Mouse (Mus musculus): ENCODE data around the gene Olfr531. TPM values are rescaled to one million over a fixed set of nuclear protein-coding genes. Genes with fewer than 3 reads are reported as not detected.

Olfr531 gene
- polyA plus RNA-seq (2012; rRNA removed), result not detected in 2 replicates

GRCm38 (mm10) chr7:140402818-140403217 lies at the start of gene Olfr531:
Gene Olfr531 (minus strand): TSS chr7:140402918.

GRCm38 (mm10) chr7:140421539-140421938 lies 18.8 kb upstream of the Olfr531 start, which contains the start of gene Olfr532:
Gene Olfr532 (minus strand): TSS chr7:140421639.

GRCm38 (mm10) chr7:140376231-140376630 lies 26.5 kb downstream of the Olfr531 start, which contains the start of gene Olfr530:
Gene Olfr530 (minus strand): TSS chr7:140376331.

DNA sequence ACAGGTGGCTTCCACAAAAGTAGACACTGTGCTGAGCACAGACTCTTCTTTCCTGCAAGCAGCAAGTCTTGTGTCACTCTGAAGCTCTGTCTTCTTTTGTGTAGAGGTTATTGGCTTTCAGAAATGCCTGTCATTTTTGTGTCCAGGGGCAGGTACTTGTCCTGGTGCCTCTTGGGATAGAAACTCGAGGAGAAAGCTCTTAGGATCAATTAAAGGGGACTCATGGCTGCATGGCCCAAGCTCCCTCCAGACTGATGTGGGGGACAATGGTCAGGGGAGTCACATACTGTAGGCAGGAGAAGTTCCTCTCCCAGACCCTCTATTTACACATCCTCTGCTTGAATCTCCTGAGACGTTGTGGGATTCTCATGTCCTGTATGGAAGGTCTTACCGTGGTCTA lies 41.1 kb downstream of the Olfr531 start, which contains the start of gene Olfr60:
Gene Olfr60, minus strand, starts transcription at position 101 of the 400 bp plus-strand sequence.

Other genes starting within 250 kb of the Olfr531 start
- gene Sprn, start 248.0 kb downstream of the Olfr531 start, polyA plus RNA-seq (2012; rRNA removed), result 0.20 and 1.9 TPM in 2 replicates
- not detected in 2 replicates for gene Olfr522, start 238.2 kb downstream of the Olfr531 start, polyA plus RNA-seq (2012; rRNA removed)
- gene Olfr523, start 229.7 kb downstream of the Olfr531 start, polyA plus RNA-seq (2012; rRNA removed), result not detected in 2 replicates
- not detected in 2 replicates for gene Olfr524, start 197.0 kb downstream of the Olfr531 start, polyA plus RNA-seq (2012; rRNA removed)
- gene Cd163l1, start 184.7 kb downstream of the Olfr531 start, polyA plus RNA-seq (2012; rRNA removed), result 0.13 and 0.28 TPM in 2 replicates
- not detected in 2 replicates for gene 5830411N06Rik, start 155.6 kb downstream of the Olfr531 start, polyA plus RNA-seq (2012; rRNA removed)
- gene Olfr525, start 82.1 kb downstream of the Olfr531 start, polyA plus RNA-seq (2012; rRNA removed), result not detected in 2 replicates
- gene Olfr527, start 68.9 kb downstream of the Olfr531 start, polyA plus RNA-seq (2012; rRNA removed), result not detected in 2 replicates
- not detected in 2 replicates for gene Olfr60, start 41.2 kb downstream of the Olfr531 start, polyA plus RNA-seq (2012; rRNA removed)
- not detected in 2 replicates for gene Olfr530, start 26.6 kb downstream of the Olfr531 start, polyA plus RNA-seq (2012; rRNA removed)
- gene Olfr532, start 18.7 kb upstream of the Olfr531 start, polyA plus RNA-seq (2012; rRNA removed), result not detected in 2 replicates
- gene Olfr533, start 60.5 kb upstream of the Olfr531 start, polyA plus RNA-seq (2012; rRNA removed), result not detected in 2 replicates
- not detected in 2 replicates for gene Olfr535, start 81.3 kb upstream of the Olfr531 start, polyA plus RNA-seq (2012; rRNA removed)
- gene Olfr536, start 104.5 kb upstream of the Olfr531 start, polyA plus RNA-seq (2012; rRNA removed), result not detected in 2 replicates
- not detected in 2 replicates for gene Olfr538, start 165.0 kb upstream of the Olfr531 start, polyA plus RNA-seq (2012; rRNA removed)
- not detected in 2 replicates for gene Olfr46, start 198.4 kb upstream of the Olfr531 start, polyA plus RNA-seq (2012; rRNA removed)
- not detected in 2 replicates for gene Olfr61, start 226.1 kb upstream of the Olfr531 start, polyA plus RNA-seq (2012; rRNA removed)
- gene Olfr53, start 243.5 kb upstream of the Olfr531 start, polyA plus RNA-seq (2012; rRNA removed), result not detected in 2 replicates